Mouse (Mus musculus): ENCODE data around the gene Sdk1.

DNA sequence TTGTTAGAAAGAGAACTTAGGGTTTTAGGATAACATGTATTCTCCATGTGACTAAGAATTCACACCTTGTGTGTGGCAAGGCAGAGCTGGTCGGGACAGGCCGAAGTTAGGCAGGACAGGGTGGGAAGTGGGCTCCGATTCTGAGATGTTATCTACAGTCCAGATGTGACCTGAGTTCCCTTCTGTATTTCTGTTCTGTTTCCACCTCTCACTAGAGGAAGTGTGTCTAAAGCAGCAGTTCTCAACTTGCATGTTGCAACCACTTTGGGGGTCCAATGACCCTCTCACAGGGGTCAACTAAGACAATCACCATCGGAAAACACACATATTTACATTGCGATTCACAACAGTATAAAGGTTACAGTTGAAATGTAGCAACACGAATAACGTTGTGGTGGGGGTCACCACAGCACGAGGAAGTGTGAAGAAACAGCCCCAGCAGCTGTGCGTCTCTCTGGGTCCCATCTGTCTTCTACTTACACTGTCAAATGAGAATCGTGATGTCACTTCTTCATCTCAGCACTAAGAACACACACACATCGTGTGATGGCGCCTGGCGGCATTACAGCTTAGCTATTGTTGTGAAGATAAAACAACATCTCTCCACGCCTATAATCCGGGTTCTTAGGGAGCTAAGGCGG is 583.6 kb downstream of the Sdk1 start:
- TF ChIP-seq CTCF (IDR thresholded peaks at IDR 0.05; ENCODE audit: insufficient read depth, low read depth, low read length) (no peak), POLR2A (IDR thresholded peaks at IDR 0.05; ENCODE audit: insufficient read depth, low read depth, low read length) (no peak)

Measured in olfactory bulb, adult 2 months (tissue).